Mouse (Mus musculus) kidney, embryonic 15.5 days (tissue): ENCODE results near the gene Fam207a. TPM values are rescaled to one million over a fixed set of nuclear protein-coding genes. Genes with fewer than 3 reads are reported as not detected.

Source experiments
- ATAC-seq: fragments of 200-750 bp; cut with Nextera tagmentation; replicated peaks from 2 replicates; pipeline ENCODE4 v1.8.0; 2017; ENCODE audit warnings: moderate TSS enrichment; ENCODE audit not compliant: low FRiP score
- H3K27ac ChIP-seq: fragments of 300-500 bp; sonication (generic); 2 replicates; pipeline ENCODE4 v1.5.1; 2015; ENCODE audit warnings: mild to moderate bottlenecking, inconsistent platforms
- H3K27me3 ChIP-seq: fragments of 300-500 bp; sonication (generic); 2 replicates; pipeline ENCODE4 v1.6.1; 2015; ENCODE audit warnings: inconsistent platforms
- H3K36me3 ChIP-seq: fragments of 300-500 bp; sonication (generic); 2 replicates; pipeline ENCODE4 v1.6.1; 2015; ENCODE audit warnings: inconsistent platforms
- H3K4me1 ChIP-seq: fragments of 300-500 bp; sonication (generic); 2 replicates; pipeline ENCODE4 v1.6.1; 2015; ENCODE audit warnings: inconsistent platforms
- H3K4me2 ChIP-seq: fragments of 300-500 bp; sonication (generic); 2 replicates; pipeline ENCODE4 v1.6.1; 2015; ENCODE audit warnings: moderate library complexity, mild to moderate bottlenecking, inconsistent platforms
- H3K4me3 ChIP-seq: fragments of 300-500 bp; sonication (generic); replicated peaks from 2 replicates; pipeline ENCODE4 v1.5.1; 2015; ENCODE audit warnings: mild to moderate bottlenecking, inconsistent platforms
- H3K9ac ChIP-seq: fragments of 300-500 bp; sonication (generic); 2 replicates; pipeline ENCODE4 v1.6.1; 2015; ENCODE audit warnings: mild to moderate bottlenecking, inconsistent platforms
- H3K9me3 ChIP-seq: fragments of 300-500 bp; sonication (generic); replicated peaks from 2 replicates; pipeline ENCODE4 v1.6.1; 2016; ENCODE audit warnings: inconsistent platforms
- WGBS: fragments of 180-500 bp; shearing (Covaris S2); methylation state at CpG from one replicate; pipeline ENCODE4 v1.1.7; 2015; ENCODE audit warnings: mixed read lengths; 5-methylcytosine and 5-hydroxymethylcytosine counted together
- polyA plus RNA-seq: library from polyadenylated mRNA; unstranded; fragments of >200 nt; fragmentation: Nextera tagmentation; extraction: Ambion mirVana; gene quantifications from 2 replicates; pipeline ENCODE4 v1.2.1, GENCODE M21; 2015

Gene Fam207a
- polyA plus RNA-seq, 1 experiment from 2014 or later = 37.2 TPM

- no peak for ATAC-seq
- H3K9me3 ChIP-seq = no peaks in the 10 kb centered on the region
- 92% methylated on average over 3 of the region's 3 CpGs for WGBS
- no peak overlapping the region for H3K4me2 ChIP-seq
- H3K9ac ChIP-seq = no peak overlapping the region
- H3K27ac ChIP-seq = no peak overlapping the region
- peaks cover 28% of the 10 kb centered on the region for H3K4me1 ChIP-seq
- no peaks in the 10 kb centered on the region for H3K27me3 ChIP-seq
- no peak overlapping the region for H3K4me3 ChIP-seq
- peaks cover 79% of the 10 kb centered on the region for H3K36me3 ChIP-seq
Measured at GRCm38 (mm10) chr10:77508744-77509143, 6.8 kb downstream of the Fam207a start.

DNA sequence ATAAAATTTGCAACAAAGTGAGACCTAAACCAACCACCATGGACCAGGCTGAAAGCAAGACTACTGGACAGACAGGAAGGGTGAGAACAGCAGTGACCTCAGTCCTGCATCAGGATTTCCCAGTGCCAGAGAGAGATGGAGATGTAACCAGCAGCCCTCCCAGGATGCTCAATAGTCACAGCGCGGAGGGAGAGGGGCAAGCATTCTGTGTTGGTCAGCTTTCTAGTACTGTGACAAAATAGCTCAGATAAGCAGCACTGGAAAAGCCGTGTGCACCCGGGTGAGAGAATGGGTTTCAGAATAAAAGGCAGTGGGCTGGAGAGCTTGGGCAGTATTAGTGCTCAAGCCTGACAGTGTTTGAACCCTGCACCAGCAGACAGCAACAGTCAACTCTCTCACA, 7.8 kb downstream of the Fam207a start:
- no peak overlapping the region for H3K27ac ChIP-seq
- WGBS = 95% methylated on average over 4 of the region's 4 CpGs
- H3K4me3 ChIP-seq = no peak overlapping the region
- peaks cover 35% of the 10 kb centered on the region for H3K4me1 ChIP-seq
- no peaks in the 10 kb centered on the region for H3K9me3 ChIP-seq
- no peaks in the 10 kb centered on the region for H3K27me3 ChIP-seq
- no peak overlapping the region for H3K4me2 ChIP-seq
- H3K9ac ChIP-seq = no peak overlapping the region
- H3K36me3 ChIP-seq = peaks cover 77% of the 10 kb centered on the region
- no peak for ATAC-seq

GRCm38 (mm10) chr10:77506961-77507577, 8.5 kb downstream of the Fam207a start:
- peaks cover 73% of the 10 kb centered on the region for H3K36me3 ChIP-seq
- H3K27me3 ChIP-seq = no peaks in the 10 kb centered on the region
- no peak overlapping the region for H3K4me3 ChIP-seq
- H3K27ac ChIP-seq = 0 out of 2 replicates have a peak overlapping the region, but pooled peaks have one; percentile 33
- peaks cover 35% of the 10 kb centered on the region for H3K4me1 ChIP-seq
- 67% methylated on average over 13 of the region's 13 CpGs for WGBS
- no peaks in the 10 kb centered on the region for H3K9me3 ChIP-seq
- no peak overlapping the region for H3K4me2 ChIP-seq
- H3K9ac ChIP-seq = no peak overlapping the region
- ATAC-seq = no peak

DNA sequence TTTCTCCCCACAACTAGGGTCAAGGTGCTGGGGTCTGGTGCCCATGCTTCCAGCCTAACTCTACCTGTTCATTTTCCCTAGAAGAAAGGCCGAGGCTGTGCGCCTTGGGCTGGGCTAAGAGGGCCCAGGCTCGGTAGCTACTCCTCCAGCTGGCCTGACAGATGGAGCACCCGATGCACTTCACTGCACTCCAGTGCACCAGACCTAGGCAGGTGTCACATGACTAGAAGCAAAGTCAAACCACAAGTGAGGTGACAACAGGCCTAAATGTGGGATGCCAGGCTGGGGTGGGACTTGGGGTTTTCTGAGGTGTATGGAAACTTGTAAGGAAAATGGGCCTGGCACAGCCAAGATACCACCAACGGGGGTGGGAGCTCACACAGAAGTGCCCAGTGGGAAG, 9.1 kb downstream of the Fam207a start:
- H3K4me1 ChIP-seq = peaks cover 35% of the 10 kb centered on the region
- peak; percentile 58 for ATAC-seq
- peaks cover 73% of the 10 kb centered on the region for H3K36me3 ChIP-seq
- no peak overlapping the region for H3K4me2 ChIP-seq
- H3K9me3 ChIP-seq = no peaks in the 10 kb centered on the region
- 64% methylated on average over 5 of the region's 5 CpGs for WGBS
- H3K27ac ChIP-seq = no peak overlapping the region
- no peak overlapping the region for H3K9ac ChIP-seq
- no peaks in the 10 kb centered on the region for H3K27me3 ChIP-seq
- H3K4me3 ChIP-seq = no peak overlapping the region

- Histone ChIP-seq H3K4me1 (peaks cover 39% of the 10 kb centered on the region), H3K4me2 (no peak overlapping the region), H3K36me3 (peaks cover 78% of the 10 kb centered on the region), H3K9ac (no peak overlapping the region), H3K27ac (no peak overlapping the region), H3K9me3 (no peaks in the 10 kb centered on the region), H3K4me3 (no peak overlapping the region), H3K27me3 (no peaks in the 10 kb centered on the region)
- ATAC-seq = no peak
- 87% methylated on average over 6 of the region's 6 CpGs for WGBS
Measured at GRCm38 (mm10) chr10:77504143-77504542, 11.4 kb downstream of the Fam207a start.

DNA sequence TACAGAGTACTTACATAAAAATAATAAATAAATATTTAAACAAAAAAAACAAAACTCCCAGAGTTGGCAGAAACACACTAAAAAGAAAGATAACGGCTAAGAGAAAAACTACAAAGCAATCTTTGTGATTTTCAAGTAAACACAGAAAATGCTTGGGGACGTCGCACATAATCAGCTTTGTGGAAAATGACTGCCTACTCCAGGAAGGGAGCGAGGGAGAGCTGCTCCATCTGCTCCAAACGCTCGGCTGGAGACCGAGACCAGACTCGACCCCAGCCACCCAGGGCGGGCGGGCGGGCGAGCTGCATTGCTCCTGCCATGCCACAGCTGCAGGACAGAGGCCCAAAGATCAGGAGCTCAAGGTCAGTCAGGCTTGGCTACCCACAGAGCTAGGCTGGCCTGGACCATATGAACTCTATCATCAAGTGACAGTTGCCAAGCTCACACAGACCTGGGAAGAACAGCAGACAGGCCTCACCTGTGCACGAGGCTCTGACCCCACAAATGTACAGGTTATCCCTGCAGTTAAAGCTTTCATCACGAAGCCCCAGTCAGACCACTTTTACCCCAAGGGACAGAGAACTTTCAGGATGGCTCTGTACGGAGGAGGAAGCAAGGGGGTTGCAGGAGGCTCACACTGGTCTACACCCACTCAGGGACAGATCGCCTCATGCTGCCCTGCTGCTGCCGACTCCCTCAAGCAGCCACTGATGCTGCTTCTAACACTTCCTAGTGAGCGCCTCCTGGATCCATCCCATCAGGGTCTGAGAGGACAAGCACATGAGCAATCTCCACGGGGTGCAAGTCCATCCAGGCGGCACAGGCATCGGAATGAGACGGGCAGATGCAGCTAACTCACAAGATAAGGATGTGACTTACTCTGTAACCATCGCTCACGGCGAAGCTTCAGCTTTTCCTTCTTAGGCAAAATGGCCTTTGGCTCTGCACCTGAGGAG, 12.3 kb downstream of the Fam207a start:
- peaks cover 69% of the 10 kb centered on the region for H3K36me3 ChIP-seq
- H3K27ac ChIP-seq = no peak overlapping the region
- H3K27me3 ChIP-seq = no peaks in the 10 kb centered on the region
- no peaks in the 10 kb centered on the region for H3K9me3 ChIP-seq
- peak; percentile 65 for ATAC-seq
- H3K9ac ChIP-seq = no peak overlapping the region
- H3K4me3 ChIP-seq = no peak overlapping the region
- H3K4me1 ChIP-seq = peaks cover 43% of the 10 kb centered on the region
- WGBS = 60% methylated on average over 25 of the region's 25 CpGs
- H3K4me2 ChIP-seq = no peak overlapping the region

- Histone ChIP-seq H3K27ac (no peak overlapping the region), H3K27me3 (no peaks in the 10 kb centered on the region), H3K9me3 (no peaks in the 10 kb centered on the region), H3K4me1 (peaks cover 34% of the 10 kb centered on the region), H3K4me3 (no peak overlapping the region), H3K4me2 (no peak overlapping the region), H3K36me3 (peaks cover 62% of the 10 kb centered on the region), H3K9ac (no peak overlapping the region)
- no peak for ATAC-seq
- WGBS = 43% methylated on average over 14 of the region's 14 CpGs
Measured at GRCm38 (mm10) chr10:77500636-77501035, 14.9 kb downstream of the Fam207a start.

DNA sequence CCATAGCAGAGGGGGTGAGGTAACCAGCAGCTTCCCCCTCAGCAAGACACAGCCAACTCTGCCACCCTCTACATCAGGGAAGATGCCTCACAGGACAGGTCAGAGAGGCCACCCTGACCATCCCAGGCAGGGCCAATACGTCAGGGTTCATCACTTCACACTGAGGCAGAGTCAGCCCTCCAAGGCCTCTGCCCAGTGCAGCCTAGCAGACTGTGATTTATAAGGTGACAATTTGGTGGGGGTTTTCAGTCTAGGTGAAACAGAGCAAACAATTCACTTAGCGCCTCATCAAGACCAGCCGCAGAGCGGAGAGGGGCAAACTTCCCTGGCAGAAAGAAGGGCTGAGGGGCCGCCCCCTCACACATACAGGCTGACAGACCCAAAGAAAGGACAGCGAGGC, 17.3 kb downstream of the Fam207a start:
- no peak overlapping the region for H3K4me2 ChIP-seq
- H3K4me1 ChIP-seq = peaks cover 29% of the 10 kb centered on the region
- H3K36me3 ChIP-seq = peaks cover 68% of the 10 kb centered on the region
- H3K9ac ChIP-seq = no peak overlapping the region
- WGBS = 43% methylated on average over 6 of the region's 6 CpGs
- no peak overlapping the region for H3K4me3 ChIP-seq
- peak; percentile 66 for ATAC-seq
- H3K27ac ChIP-seq = no peak overlapping the region
- no peaks in the 10 kb centered on the region for H3K27me3 ChIP-seq
- H3K9me3 ChIP-seq = 0 out of 2 replicates have a peak, but pooled peaks cover under 1% of the 10 kb centered on the region

- no peak overlapping the region for H3K9ac ChIP-seq
- WGBS = 87% methylated on average over 13 of the region's 13 CpGs
- no peak overlapping the region for H3K27ac ChIP-seq
- no peak overlapping the region for H3K4me3 ChIP-seq
- H3K27me3 ChIP-seq = no peaks in the 10 kb centered on the region
- peaks cover 26% of the 10 kb centered on the region for H3K4me1 ChIP-seq
- no peak overlapping the region for H3K4me2 ChIP-seq
- H3K9me3 ChIP-seq = 0 out of 2 replicates have a peak, but pooled peaks cover 2% of the 10 kb centered on the region
- H3K36me3 ChIP-seq = peaks cover 74% of the 10 kb centered on the region
- no peak for ATAC-seq
Measured at GRCm38 (mm10) chr10:77497185-77497584, 18.4 kb downstream of the Fam207a start.

DNA sequence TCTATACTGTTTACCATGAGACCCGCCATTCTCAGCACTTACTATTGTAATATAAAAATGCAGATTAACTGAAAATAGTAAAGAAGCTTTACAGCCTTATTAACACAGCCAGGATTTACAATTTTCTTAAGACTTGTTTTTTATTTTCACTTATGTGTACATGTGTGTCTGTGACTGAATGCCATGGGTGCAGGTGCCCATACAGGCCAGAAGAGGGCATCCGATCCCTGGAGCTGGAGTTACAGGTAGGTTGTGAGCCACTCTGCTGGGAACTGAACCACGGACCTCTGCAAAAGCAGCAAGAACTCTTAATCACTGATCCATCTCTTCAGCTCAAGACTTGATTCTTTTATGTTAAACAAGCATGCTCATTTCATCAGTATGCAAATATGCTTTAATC, 22.7 kb downstream of the Fam207a start:
- Histone ChIP-seq H3K9ac (no peak overlapping the region), H3K4me1 (0 out of 2 replicates have a peak, but pooled peaks cover 5% of the 10 kb centered on the region), H3K27ac (no peak overlapping the region), H3K27me3 (no peaks in the 10 kb centered on the region), H3K4me3 (no peak overlapping the region), H3K9me3 (0 out of 2 replicates have a peak, but pooled peaks cover 2% of the 10 kb centered on the region), H3K4me2 (no peak overlapping the region), H3K36me3 (peaks cover 88% of the 10 kb centered on the region)
- 98% methylated on average over 3 of the region's 3 CpGs for WGBS
- no peak for ATAC-seq

GRCm38 (mm10) chr10:77491585-77491984, 24.0 kb downstream of the Fam207a start:
- WGBS = 91% methylated on average over 6 of the region's 6 CpGs
- Histone ChIP-seq H3K27me3 (no peaks in the 10 kb centered on the region), H3K36me3 (peaks cover 88% of the 10 kb centered on the region), H3K4me1 (no peaks in the 10 kb centered on the region), H3K4me3 (no peak overlapping the region), H3K27ac (no peak overlapping the region), H3K4me2 (no peak overlapping the region), H3K9me3 (0 out of 2 replicates have a peak, but pooled peaks cover 2% of the 10 kb centered on the region), H3K9ac (no peak overlapping the region)
- ATAC-seq = no peak

- Histone ChIP-seq H3K27ac (no peak overlapping the region), H3K36me3 (peaks cover 63% of the 10 kb centered on the region), H3K4me3 (no peak overlapping the region), H3K4me2 (no peak overlapping the region), H3K9me3 (0 out of 2 replicates have a peak, but pooled peaks cover 1% of the 10 kb centered on the region), H3K27me3 (no peaks in the 10 kb centered on the region), H3K4me1 (peaks cover 11% of the 10 kb centered on the region), H3K9ac (no peak overlapping the region)
- 93% methylated on average over 7 of the region's 7 CpGs for WGBS
- ATAC-seq = no peak
Measured at GRCm38 (mm10) chr10:77488168-77488567, 27.4 kb downstream of the Fam207a start.
